ENCODE assay signal across 8 mouse cellular contexts in the genomic region with DNA sequence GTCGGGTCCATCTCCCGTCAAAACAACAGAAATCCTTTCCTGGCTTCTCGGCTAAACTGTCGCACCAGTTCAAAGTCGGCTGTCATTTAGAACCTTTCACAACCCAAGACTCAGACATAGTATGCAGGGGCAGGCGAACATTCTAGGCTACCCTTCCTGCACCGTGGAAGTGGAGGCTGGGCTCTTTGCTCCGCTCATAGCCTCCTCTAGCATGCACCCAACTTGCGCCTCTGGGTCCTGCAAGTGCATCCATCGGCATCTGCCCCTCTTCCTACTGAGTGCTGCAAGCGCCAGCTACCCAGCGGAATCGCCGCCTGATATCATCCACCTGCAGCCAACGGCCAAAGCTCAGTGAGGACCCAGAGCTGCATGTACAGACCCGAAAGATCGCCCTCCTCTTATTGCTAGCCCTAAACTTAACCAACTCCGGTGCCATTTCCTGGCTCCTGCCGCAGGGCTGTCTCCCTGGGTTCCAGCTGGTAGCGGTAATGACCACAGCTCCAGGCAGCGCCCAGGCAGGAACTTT. TPM values are rescaled to one million over a fixed set of nuclear protein-coding genes. Genes with fewer than 3 reads are reported as not detected.
DNase-seq lines count a peak whose midpoint lies in the region; ATAC-seq lines count a peak whose summit lies in the region.

A gene (minus strand): TSS at position 100 of the 526 bp plus-strand sequence.

- H3K9me3 ChIP-seq in forebrain, embryonic 11.5 days (ENCODE audit: control insufficient read depth, low read length), result no peaks in the 10 kb centered on the region
- H3K9me3 ChIP-seq in hindbrain, embryonic 13.5 days, result no peaks in the 10 kb centered on the region
- no peaks in the 10 kb centered on the region for H3K9me3 ChIP-seq in limb, embryonic 10.5 days (replicated peaks)
- no peaks in the 10 kb centered on the region for H3K9me3 ChIP-seq in neural tube, embryonic 12.5 days

- peak within 1 kb of the TSS; percentile 71 for H3K4me3 ChIP-seq in forebrain, embryonic 11.5 days (ENCODE audit: low read depth, low read length)
- peak within 1 kb of the TSS; percentile 64 for H3K4me3 ChIP-seq in hindbrain, embryonic 13.5 days
- H3K4me3 ChIP-seq in limb, embryonic 10.5 days, result peak within 1 kb of the TSS; percentile 70
- H3K4me3 ChIP-seq in neural tube, embryonic 12.5 days, result peak within 1 kb of the TSS; percentile 69

- peak; percentile 4 for DNase-seq in cerebellum, adult 9-11 months
- peak; percentile 25 to 76 for DNase-seq in adrenal gland, adult (ENCODE audit: inconsistent age in 2 of 2, low spot score in 1 of 2)
- peak; percentile 71 for DNase-seq in forebrain, embryonic 11.5 days (ENCODE audit: low spot score)
- DNase-seq in limb, embryonic 10.5 days (ENCODE audit: low spot score), result peak; percentile 72
- DNase-seq in urinary bladder, postnatal 10 days (ENCODE audit: low spot score), result no peak

- no peak for ATAC-seq in cerebellum, adult (ENCODE audit: insufficient number of reproducible peaks, low FRiP score, low TSS enrichment)
- peak; percentile 43 for ATAC-seq in forebrain, embryonic 11.5 days (replicated peaks; ENCODE audit: low FRiP score)
- peak; percentile 19 for ATAC-seq in hindbrain, embryonic 13.5 days (ENCODE audit: low FRiP score)
- ATAC-seq in neural tube, embryonic 12.5 days (ENCODE audit: low FRiP score, low read depth), result peak; percentile 31

- peak within 1 kb of the TSS; percentile 87 for H3K27ac ChIP-seq in forebrain, embryonic 11.5 days (ENCODE audit: low read depth, low read length)
- H3K27ac ChIP-seq in hindbrain, embryonic 13.5 days, result peak within 1 kb of the TSS; percentile 94
- H3K27ac ChIP-seq in limb, embryonic 10.5 days, result peak within 1 kb of the TSS; percentile 87
- peak within 1 kb of the TSS; percentile 76 for H3K27ac ChIP-seq in neural tube, embryonic 12.5 days

- H3K36me3 ChIP-seq in forebrain, embryonic 11.5 days (ENCODE audit: control insufficient read depth, insufficient read depth, low read length), result no peaks in the 10 kb centered on the region
- no peaks in the 10 kb centered on the region for H3K36me3 ChIP-seq in hindbrain, embryonic 13.5 days
- no peaks in the 10 kb centered on the region for H3K36me3 ChIP-seq in limb, embryonic 10.5 days
- H3K36me3 ChIP-seq in neural tube, embryonic 12.5 days, result no peaks in the 10 kb centered on the region

- H3K4me1 ChIP-seq in forebrain, embryonic 11.5 days (replicated peaks; ENCODE audit: control insufficient read depth, insufficient read depth, low read length), result peaks cover 11% of the 10 kb centered on the region
- H3K4me1 ChIP-seq in hindbrain, embryonic 13.5 days (replicated peaks), result peaks cover 24% of the 10 kb centered on the region
- H3K4me1 ChIP-seq in limb, embryonic 10.5 days, result peaks cover 35% of the 10 kb centered on the region
- peaks cover 18% of the 10 kb centered on the region for H3K4me1 ChIP-seq in neural tube, embryonic 12.5 days

- peak within 1 kb of the TSS; percentile 57 for H3K4me2 ChIP-seq in forebrain, embryonic 11.5 days (ENCODE audit: low read depth, low read length, severe bottlenecking)
- peak within 1 kb of the TSS; percentile 75 for H3K4me2 ChIP-seq in hindbrain, embryonic 13.5 days
- peak within 1 kb of the TSS; percentile 80 for H3K4me2 ChIP-seq in neural tube, embryonic 12.5 days (replicated peaks)

- no peaks in the 10 kb centered on the region; the same call in 1 of the 2 replicates for H3K27me3 ChIP-seq in forebrain, embryonic 11.5 days (ENCODE audit: control insufficient read depth, insufficient read depth, low read length)
- H3K27me3 ChIP-seq in hindbrain, embryonic 13.5 days, result 0 out of 2 replicates have a peak, but pooled peaks cover 3% of the 10 kb centered on the region
- peaks cover 17% of the 10 kb centered on the region for H3K27me3 ChIP-seq in limb, embryonic 10.5 days (ENCODE audit: low read depth, poor library complexity, severe bottlenecking)
- no peaks in the 10 kb centered on the region for H3K27me3 ChIP-seq in neural tube, embryonic 12.5 days (replicated peaks)

- peak within 1 kb of the TSS; percentile 88 for H3K9ac ChIP-seq in forebrain, embryonic 11.5 days (ENCODE audit: low read length)
- H3K9ac ChIP-seq in hindbrain, embryonic 13.5 days, result peak within 1 kb of the TSS; percentile 88
- peak within 1 kb of the TSS; percentile 67 for H3K9ac ChIP-seq in neural tube, embryonic 12.5 days

- WGBS in forebrain, embryonic 11.5 days, result under 1% methylated on average over 21 of the region's 21 CpGs
- under 1% methylated on average over 21 of the region's 21 CpGs for WGBS in hindbrain, embryonic 13.5 days
- WGBS in limb, embryonic 10.5 days, result under 1% methylated on average over 21 of the region's 21 CpGs
- WGBS in neural tube, embryonic 12.5 days, result under 1% methylated on average over 21 of the region's 21 CpGs

RNA-seq across cellular contexts. Expression of the gene that starts here (rescaled TPM):
- 11.9 and 12.4 TPM in 2 replicates for polyA plus RNA-seq in forebrain, embryonic 11.5 days (2014; fragmentation: Nextera tagmentation; extraction: Ambion mirVana)
- 12.8 and 13.7 TPM in 2 replicates for polyA plus RNA-seq in hindbrain, embryonic 13.5 days (2015; fragmentation: Nextera tagmentation; extraction: Ambion mirVana)
- polyA plus RNA-seq in limb, embryonic 10.5 days (2016; fragmentation: Nextera tagmentation; extraction: Ambion mirVana), result 1.6 and 2.3 TPM in 2 replicates
- 12.2 and 13.1 TPM in 2 replicates for polyA plus RNA-seq in neural tube, embryonic 12.5 days (2016; fragmentation: Nextera tagmentation; extraction: Ambion mirVana)
